Mouse (Mus musculus): ENCODE results near the gene Trim27. TPM values are rescaled to one million over a fixed set of nuclear protein-coding genes. Genes with fewer than 3 reads are reported as not detected.

Gene Trim27
- polyA plus RNA-seq, 1 experiment from 2014 or later, result 169 TPM

- H3K9me3 ChIP-seq, result no peaks in the 10 kb centered on the region
- H3K4me1 ChIP-seq, result peaks cover 41% of the 10 kb centered on the region
- H3K27me3 ChIP-seq (ENCODE audit: poor library complexity, severe bottlenecking), result peaks cover 8% of the 10 kb centered on the region; the same call in 1 of the 2 replicates
- whole genome bisulfite sequencing, result 66% methylated on average over 5 of the region's 5 CpGs
- no peak for DNase-seq (ENCODE audit: extremely low spot score, low spot score)
- no peak overlapping the region; the same call in 1 of the 2 replicates for H3K4me3 ChIP-seq
- no peak overlapping the region for H3K27ac ChIP-seq
- H3K36me3 ChIP-seq (replicated peaks), result peaks cover 11% of the 10 kb centered on the region
Observed at GRCm38 (mm10) chr13:21177657-21178056, 1.6 kb upstream of the Trim27 start.

- Histone ChIP-seq H3K4me3 (peak overlapping the region; percentile 98), H3K27ac (peak overlapping the region; percentile 98), H3K4me1 (peaks cover 43% of the 10 kb centered on the region), H3K9me3 (no peaks in the 10 kb centered on the region), H3K27me3 (ENCODE audit: poor library complexity, severe bottlenecking) (peaks cover 8% of the 10 kb centered on the region; the same call in 1 of the 2 replicates), H3K36me3 (replicated peaks) (peaks cover 18% of the 10 kb centered on the region)
- DNase-seq (ENCODE audit: extremely low spot score, low spot score), result no peak
- 81% methylated on average over 5 of the region's 5 CpGs for WGBS
Observed at GRCm38 (mm10) chr13:21178364-21178763, 881 bp upstream of the Trim27 start.

- Histone ChIP-seq H3K36me3 (replicated peaks) (peaks cover 34% of the 10 kb centered on the region), H3K9me3 (no peaks in the 10 kb centered on the region), H3K27me3 (ENCODE audit: poor library complexity, severe bottlenecking) (peaks cover 8% of the 10 kb centered on the region; the same call in 1 of the 2 replicates), H3K4me3 (peak overlapping the region; percentile 98), H3K27ac (peak overlapping the region; percentile 98), H3K4me1 (peaks cover 45% of the 10 kb centered on the region)
- DNase-seq (ENCODE audit: extremely low spot score, low spot score), result peak; percentile 90
- 0% methylated on average over 80 of the region's 80 CpGs for WGBS
Observed at GRCm38 (mm10) chr13:21179724-21180550, 692 bp downstream of the Trim27 start.

GRCm38 (mm10) chr13:21180551-21181530, 1.6 kb downstream of the Trim27 start:
- WGBS, result 1% methylated on average over 71 of the region's 71 CpGs

GRCm38 (mm10) chr13:21181996-21182395, 2.8 kb downstream of the Trim27 start:
- peaks cover 8% of the 10 kb centered on the region; the same call in 1 of the 2 replicates for H3K27me3 ChIP-seq (ENCODE audit: poor library complexity, severe bottlenecking)
- 0 out of 2 replicates have a peak overlapping the region, but pooled peaks have one; percentile 25 for H3K27ac ChIP-seq
- peaks cover 54% of the 10 kb centered on the region for H3K36me3 ChIP-seq (replicated peaks)
- peaks cover 52% of the 10 kb centered on the region for H3K4me1 ChIP-seq
- WGBS, result 77% methylated on average over 7 of the region's 7 CpGs
- no peaks in the 10 kb centered on the region for H3K9me3 ChIP-seq
- H3K4me3 ChIP-seq, result peak overlapping the region; percentile 98
- no peak for DNase-seq (ENCODE audit: extremely low spot score, low spot score)

More at GRCm38 (mm10) chr13:21180551-21181530, 1.6 kb downstream of the Trim27 start:
- H3K9me3 ChIP-seq, result no peaks in the 10 kb centered on the region
- peaks cover 43% of the 10 kb centered on the region for H3K36me3 ChIP-seq (replicated peaks)
- H3K4me3 ChIP-seq, result peak overlapping the region; percentile 98
- peak; percentile 70 for DNase-seq (ENCODE audit: extremely low spot score, low spot score)
- H3K4me1 ChIP-seq, result peaks cover 52% of the 10 kb centered on the region
- H3K27me3 ChIP-seq (ENCODE audit: poor library complexity, severe bottlenecking), result peaks cover 8% of the 10 kb centered on the region; the same call in 1 of the 2 replicates
- peak overlapping the region; percentile 98 for H3K27ac ChIP-seq

GRCm38 (mm10) chr13:21183066-21183465, 3.8 kb downstream of the Trim27 start:
- WGBS, result 94% methylated on average over 6 of the region's 6 CpGs
- Histone ChIP-seq H3K4me1 (peaks cover 52% of the 10 kb centered on the region), H3K27me3 (ENCODE audit: poor library complexity, severe bottlenecking) (peaks cover 4% of the 10 kb centered on the region; the same call in 1 of the 2 replicates), H3K27ac (no peak overlapping the region), H3K4me3 (peak overlapping the region; percentile 18; the same call in 1 of the 2 replicates), H3K9me3 (no peaks in the 10 kb centered on the region), H3K36me3 (replicated peaks) (peaks cover 65% of the 10 kb centered on the region)
- no peak for DNase-seq (ENCODE audit: extremely low spot score, low spot score)

- Histone ChIP-seq H3K27ac (no peak overlapping the region), H3K27me3 (ENCODE audit: poor library complexity, severe bottlenecking) (no peaks in the 10 kb centered on the region), H3K9me3 (no peaks in the 10 kb centered on the region), H3K4me3 (no peak overlapping the region; the same call in 1 of the 2 replicates), H3K36me3 (replicated peaks) (peaks cover 71% of the 10 kb centered on the region), H3K4me1 (peaks cover 46% of the 10 kb centered on the region)
- 94% methylated on average over 7 of the region's 7 CpGs for WGBS
- no peak for DNase-seq (ENCODE audit: extremely low spot score, low spot score)
Observed at GRCm38 (mm10) chr13:21183661-21184060, 4.4 kb downstream of the Trim27 start.

GRCm38 (mm10) chr13:21185521-21185920, 6.3 kb downstream of the Trim27 start:
- Histone ChIP-seq H3K27me3 (ENCODE audit: poor library complexity, severe bottlenecking) (no peaks in the 10 kb centered on the region), H3K9me3 (no peaks in the 10 kb centered on the region), H3K36me3 (replicated peaks) (peaks cover 90% of the 10 kb centered on the region), H3K27ac (no peak overlapping the region), H3K4me3 (no peak overlapping the region), H3K4me1 (peaks cover 38% of the 10 kb centered on the region)
- WGBS, result 87% methylated on average over 4 of the region's 4 CpGs
- no peak for DNase-seq (ENCODE audit: extremely low spot score, low spot score)

GRCm38 (mm10) chr13:21195406-21196228, 16.4 kb downstream of the Trim27 start:
- Histone ChIP-seq H3K4me3 (no peak overlapping the region), H3K9me3 (no peaks in the 10 kb centered on the region), H3K27me3 (ENCODE audit: poor library complexity, severe bottlenecking) (no peaks in the 10 kb centered on the region), H3K27ac (no peak overlapping the region), H3K4me1 (peaks cover 8% of the 10 kb centered on the region), H3K36me3 (replicated peaks) (peaks cover 55% of the 10 kb centered on the region)
- WGBS, result 90% methylated on average over 10 of the region's 10 CpGs
- DNase-seq (ENCODE audit: extremely low spot score, low spot score), result no peak

- H3K4me3 ChIP-seq, result no peak overlapping the region
- H3K27ac ChIP-seq, result no peak overlapping the region
- peaks cover 34% of the 10 kb centered on the region for H3K36me3 ChIP-seq (replicated peaks)
- WGBS, result 83% methylated on average over 5 of the region's 5 CpGs
- peaks cover 8% of the 10 kb centered on the region for H3K4me1 ChIP-seq
- H3K27me3 ChIP-seq (ENCODE audit: poor library complexity, severe bottlenecking), result no peaks in the 10 kb centered on the region
- H3K9me3 ChIP-seq, result no peaks in the 10 kb centered on the region
- DNase-seq (ENCODE audit: extremely low spot score, low spot score), result no peak
Observed at GRCm38 (mm10) chr13:21197721-21198120, 18.5 kb downstream of the Trim27 start.

- H3K27ac ChIP-seq, result no peak overlapping the region
- no peak for DNase-seq (ENCODE audit: extremely low spot score, low spot score)
- H3K27me3 ChIP-seq (ENCODE audit: poor library complexity, severe bottlenecking), result no peaks in the 10 kb centered on the region
- peaks cover 3% of the 10 kb centered on the region; the same call in 1 of the 2 replicates for H3K9me3 ChIP-seq
- H3K36me3 ChIP-seq (replicated peaks), result peaks cover 28% of the 10 kb centered on the region
- H3K4me3 ChIP-seq, result peak overlapping the region; percentile 69; the same call in 1 of the 2 replicates
- peaks cover 8% of the 10 kb centered on the region for H3K4me1 ChIP-seq
- 67% methylated on average over 2 of the region's 2 CpGs for WGBS
Observed at GRCm38 (mm10) chr13:21198313-21198712, 19.1 kb downstream of the Trim27 start.

All from forebrain, embryonic 10.5 days (tissue).